ENCODE assay signal across 14 mouse cellular contexts in genomic region chr4:61555887-61556286, GRCm38 (mm10). TPM values are rescaled to one million over a fixed set of nuclear protein-coding genes. Genes with fewer than 3 reads are reported as not detected.
DNase-seq lines count a peak whose midpoint lies in the region; ATAC-seq and TF ChIP-seq lines count a peak whose summit lies in the region.
"Not testable (repeated sequence)": the region's sequence is repeated elsewhere in the genome, so short reads cannot be mapped to it uniquely, and the experiment has no call there.
"Had no signal": no experiment of that assay in that cellular context is flagged by ENCODE, and none has a peak within 500 bp of the region (broad histone marks: within the 10 kb centered on the region; RNA-seq: fewer than 3 reads in every experiment).

No protein-coding gene starts in this region.

- TF ChIP-seq EP300 in stomach, postnatal 0 days (optimal IDR thresholded peaks at IDR 0.05), result not testable (repeated sequence)

- H3K27ac ChIP-seq in hindbrain, postnatal 0 days; left cerebral cortex, adult 2 months; stomach, postnatal 0 days (replicated peaks): not testable (repeated sequence)

- not testable (repeated sequence) for H3K27me3 ChIP-seq in hindbrain, postnatal 0 days (ENCODE audit: insufficient read depth, low read length); stomach, postnatal 0 days (ENCODE audit: control insufficient read depth, insufficient read depth, low read length)

- H3K9me3 ChIP-seq in hindbrain, postnatal 0 days (ENCODE audit: low read length); stomach, postnatal 0 days (ENCODE audit: control insufficient read depth, low read length): not testable (repeated sequence)

- not testable (repeated sequence) for H3K36me3 ChIP-seq in hindbrain, postnatal 0 days (ENCODE audit: insufficient read depth, low read length); stomach, postnatal 0 days (ENCODE audit: control insufficient read depth, insufficient read depth, low read length)

- 46% methylated on average over 2 of the region's 2 CpGs for WGBS in hindbrain, postnatal 0 days
- 43% methylated on average over 2 of the region's 2 CpGs for WGBS in stomach, postnatal 0 days

- intact Hi-C loops in left cerebral cortex, adult 2 months (cut with DNase I), result not testable (repeated sequence)

- peak; percentile 3 for DNase-seq in 3T3-L1 (ENCODE audit: low read depth, low spot score)
- DNase-seq in adrenal gland, adult 2 months, result peak; percentile 3
- DNase-seq in cerebellum, postnatal 36 days, result peak; percentile 9 to 12
- not testable (repeated sequence) for DNase-seq in hindbrain, postnatal 0 days (ENCODE audit: low spot score); stomach, postnatal 0 days (ENCODE audit: low spot score)
- peak; percentile 39 to 69 for DNase-seq in kidney, postnatal 36 days
- peak; percentile 9 to 12 for DNase-seq in left cerebral cortex, adult 2 months (ENCODE audit: extremely low spot score in 1 of 2, low spot score in 2 of 2)
- peak; percentile 16 for DNase-seq in mesoderm, embryonic 11.5 days (ENCODE audit: low read depth, low spot score)

- peak; percentile 41 for TF ChIP-seq CTCF in hindbrain, postnatal 0 days (IDR thresholded peaks at IDR 0.05; ENCODE audit: low read depth)
- peak; percentile 48 for TF ChIP-seq CTCF in left cerebral cortex, adult 2 months (IDR thresholded peaks at IDR 0.05)
- TF ChIP-seq CTCF in stomach, postnatal 0 days (IDR thresholded peaks at IDR 0.05; ENCODE audit: low read depth), result peak; percentile 60

- H3K9ac ChIP-seq in hindbrain, postnatal 0 days (replicated peaks; ENCODE audit: low read length); stomach, postnatal 0 days (ENCODE audit: low read length): not testable (repeated sequence)

- H3K4me2 ChIP-seq in hindbrain, postnatal 0 days (ENCODE audit: low read depth, low read length); stomach, postnatal 0 days (replicated peaks; ENCODE audit: low read depth): not testable (repeated sequence)

- not testable (repeated sequence) for H3K4me1 ChIP-seq in hindbrain, postnatal 0 days (ENCODE audit: insufficient read depth, low read length); stomach, postnatal 0 days (replicated peaks; ENCODE audit: control insufficient read depth, insufficient read depth)

- not testable (repeated sequence) for H3K4me3 ChIP-seq in hindbrain, postnatal 0 days (ENCODE audit: low read length); left cerebral cortex, adult 2 months; stomach, postnatal 0 days (ENCODE audit: low read depth, low read length)

- not testable (repeated sequence) for ATAC-seq in hindbrain, postnatal 0 days; stomach, postnatal 0 days (ENCODE audit: low FRiP score, low TSS enrichment)

RNA-seq across cellular contexts. Expression of gene Mup16, which starts 36.6 kb away (rescaled TPM):
- 10 to 100 TPM in 1 of 2 experiments, not detected in 1; 14.5 TPM for total RNA-seq in adrenal gland, adult 2 months (2021)
- polyA plus RNA-seq in adrenal gland, adult 2 months (2012; rRNA removed), result not detected in 2 replicates
- not detected in 2 replicates for total RNA-seq in hindbrain, postnatal 0 days (2014; rRNA removed)
- polyA plus RNA-seq in hindbrain, postnatal 0 days (2015; fragmentation: Nextera tagmentation; extraction: Ambion mirVana), result not detected in 2 replicates
- not detected for total RNA-seq in left cerebral cortex, adult 2 months (2021)
- polyA plus RNA-seq in stomach, postnatal 0 days (2015; fragmentation: Nextera tagmentation; extraction: Ambion mirVana), result not detected in 2 replicates
- polyA plus RNA-seq: forebrain, embryonic 15.5 days; heart, embryonic 13.5 days; hindbrain, embryonic 13.5 days; kidney, embryonic 15.5 days; limb, embryonic 11.5 days; stomach, embryonic 16.5 days had no signal

RNA-seq across cellular contexts. Expression of gene Mup17, which starts 39.8 kb away (rescaled TPM):
- 1 to 10 TPM; 1.1 to 3.6 TPM for total RNA-seq in adrenal gland, adult 2 months (2021)
- not detected in 2 replicates for polyA plus RNA-seq in adrenal gland, adult 2 months (2012; rRNA removed)
- total RNA-seq in hindbrain, postnatal 0 days (2014; rRNA removed), result not detected in 2 replicates
- polyA plus RNA-seq in hindbrain, postnatal 0 days (2015; fragmentation: Nextera tagmentation; extraction: Ambion mirVana), result not detected in 2 replicates
- not detected for total RNA-seq in left cerebral cortex, adult 2 months (2021)
- not detected in 2 replicates for polyA plus RNA-seq in stomach, postnatal 0 days (2015; fragmentation: Nextera tagmentation; extraction: Ambion mirVana)
- polyA plus RNA-seq: forebrain, embryonic 15.5 days; heart, embryonic 13.5 days; hindbrain, embryonic 13.5 days; kidney, embryonic 15.5 days; limb, embryonic 11.5 days; stomach, embryonic 16.5 days had no signal
